Mouse (Mus musculus) cerebellum, adult 18-20 months (tissue): Measurements from ENCODE around the gene Wdr93.
"Not testable (repeated sequence)": the region's sequence is repeated elsewhere in the genome, so short reads cannot be mapped to it uniquely, and the experiment has no call there.

Experiments used
- DNase-seq, 2 experiments: peaks; one replicate each; pipeline ENCODE4 v3.0.0; 2021

Wdr93 gene

DNA sequence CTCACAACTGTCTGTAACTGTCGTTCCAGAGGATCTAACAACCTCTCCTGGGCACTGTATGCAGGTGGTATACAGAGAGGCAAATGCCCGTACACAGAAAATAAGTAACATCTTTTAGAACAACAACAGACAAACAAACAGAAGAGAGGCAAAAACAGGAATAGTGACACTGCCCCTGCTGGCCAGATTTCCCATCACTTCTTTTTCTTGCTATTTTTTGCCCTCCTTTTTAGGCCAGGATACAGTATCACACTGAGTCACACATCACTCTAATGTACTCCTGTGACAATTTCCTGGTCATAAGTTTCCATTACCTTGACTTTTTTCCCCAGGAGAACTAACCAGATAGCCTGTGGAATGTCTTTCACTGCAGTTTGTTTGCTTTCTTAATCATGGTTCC is 13.4 kb downstream of the Wdr93 start:
- DNase-seq, result no peak

DNA sequence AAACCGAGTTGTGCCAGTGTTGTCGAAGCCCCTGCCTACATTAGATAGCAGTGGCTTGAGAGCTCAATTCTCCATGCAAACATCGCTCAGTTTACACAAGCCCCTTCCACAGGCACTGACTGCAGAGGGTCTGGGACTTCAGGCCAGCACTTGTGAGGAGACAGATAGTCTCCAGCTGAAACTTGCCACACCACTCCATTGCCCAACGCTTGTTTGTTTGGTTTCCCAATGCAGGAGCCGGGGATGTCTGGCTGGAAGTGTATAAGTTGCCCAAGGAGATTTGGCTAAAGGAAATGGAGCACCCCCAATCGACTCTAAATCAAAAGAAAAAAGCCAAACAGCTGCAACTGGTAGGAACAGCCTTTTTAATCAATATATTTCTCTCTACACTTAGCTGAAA is 15.2 kb downstream of the Wdr93 start:
- DNase-seq, result no peak

DNA sequence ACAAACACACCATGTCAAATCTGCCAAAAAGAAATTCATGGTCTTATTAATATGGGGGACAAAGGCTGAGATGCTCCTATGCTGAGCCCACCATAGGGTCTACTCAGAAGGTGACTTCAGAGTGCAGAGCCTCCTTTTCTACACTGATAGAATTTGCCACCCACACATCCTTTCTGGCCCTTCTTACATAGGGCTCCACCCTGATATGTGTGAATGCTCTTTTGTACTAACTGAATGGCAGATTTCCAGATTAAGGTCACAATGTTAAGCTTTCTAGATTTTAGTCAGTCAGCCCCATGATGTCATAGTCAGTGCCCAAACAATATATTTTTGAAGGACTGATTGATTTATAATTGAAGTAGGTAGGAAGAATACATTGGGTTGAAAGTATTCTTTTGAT is 16.8 kb downstream of the Wdr93 start:
- no peak for DNase-seq

DNA sequence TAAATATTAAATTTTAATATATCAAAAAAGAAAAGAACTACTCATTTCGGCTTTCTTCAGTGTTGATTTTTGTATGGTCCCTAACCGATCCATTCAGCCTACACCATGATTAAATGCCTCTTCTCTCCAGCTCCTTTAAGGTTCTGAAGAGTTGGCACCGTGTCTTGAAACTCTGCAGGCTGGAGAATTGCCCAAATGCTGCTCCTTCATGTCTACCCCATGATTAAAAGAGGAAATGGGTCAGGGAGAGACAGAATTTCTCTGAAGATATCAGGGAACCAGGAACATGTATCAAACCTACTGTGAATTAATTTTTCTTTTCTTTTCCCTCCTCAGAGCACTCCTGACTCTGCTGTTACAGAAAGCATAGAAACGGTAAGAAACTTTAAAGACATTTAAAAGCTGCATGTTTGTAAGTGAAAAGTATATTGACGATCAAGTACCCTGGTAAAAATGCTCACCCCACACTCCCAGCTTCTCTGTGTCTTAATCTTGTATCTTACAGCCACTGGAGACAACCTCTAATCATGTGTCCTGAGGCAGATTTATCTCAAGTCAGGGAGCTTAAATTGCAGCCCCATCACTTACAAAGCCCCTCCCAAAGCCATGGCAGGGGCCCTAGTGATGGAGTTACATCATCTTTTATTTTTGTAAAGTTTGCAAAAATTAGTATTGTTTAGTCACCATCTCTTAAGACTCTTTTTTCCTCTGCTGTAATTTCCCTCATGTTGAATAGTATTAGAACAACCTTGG is 18.3 kb downstream of the Wdr93 start:
- no peak for DNase-seq

DNA sequence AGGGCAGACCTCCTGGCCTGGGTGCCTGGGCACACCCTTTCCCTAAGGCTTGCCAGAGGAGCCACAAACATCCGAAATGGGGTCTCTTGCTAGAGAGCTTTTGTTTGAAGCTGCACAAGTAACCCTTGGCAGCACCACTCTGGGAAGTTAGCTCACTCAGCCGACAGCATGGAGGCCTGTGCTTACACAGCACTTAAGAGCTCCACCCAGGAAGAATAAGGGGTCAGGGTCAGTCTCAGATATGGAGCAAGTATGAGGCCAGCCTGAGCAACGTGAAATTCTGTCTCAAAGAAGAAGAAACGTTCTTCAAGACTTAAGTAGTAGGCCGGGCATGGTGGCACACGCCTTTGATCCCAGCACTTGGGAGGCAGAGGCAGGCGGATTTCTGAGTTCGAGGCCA is 19.1 kb downstream of the Wdr93 start:
- DNase-seq, result no peak

DNA sequence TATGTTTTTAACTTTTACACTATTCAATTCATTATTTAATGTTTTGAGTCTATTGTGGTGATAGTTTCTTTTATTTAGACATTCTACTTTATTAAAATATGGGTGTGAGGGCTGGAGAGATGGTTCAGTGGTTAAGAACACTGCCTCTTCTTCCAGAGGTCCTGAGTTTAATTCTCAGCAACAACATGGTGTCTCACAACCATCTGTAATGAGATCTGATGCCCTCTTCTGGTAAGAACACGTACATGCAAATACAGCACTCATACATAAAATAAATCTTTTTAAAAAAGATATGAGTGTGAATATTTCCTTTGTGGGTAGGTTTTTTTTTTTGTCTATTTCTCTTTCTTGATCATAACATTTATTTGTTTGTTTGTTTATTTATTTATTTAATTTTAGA is 23.0 kb downstream of the Wdr93 start:
- DNase-seq, result no peak

DNA sequence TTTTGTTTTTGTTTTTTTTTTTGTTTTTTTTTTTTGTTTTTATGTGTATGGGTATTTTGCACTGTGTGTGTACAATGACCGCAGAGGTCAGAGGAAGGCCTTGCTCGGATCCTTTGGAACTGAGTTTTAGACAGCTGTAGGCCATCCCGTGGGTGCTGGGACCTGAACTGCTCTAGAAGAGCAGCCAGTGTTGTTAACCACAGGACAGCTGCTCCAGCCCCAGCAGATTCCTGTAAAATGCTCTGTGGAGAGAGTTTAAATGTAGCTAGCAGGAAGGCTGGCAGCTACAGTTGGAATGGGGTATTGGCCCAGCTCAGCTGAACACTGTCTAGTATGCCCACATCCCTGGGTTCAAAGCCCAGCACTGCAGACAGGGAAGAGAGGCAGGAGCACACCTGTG is 26.7 kb downstream of the Wdr93 start:
- no peak for DNase-seq

DNA sequence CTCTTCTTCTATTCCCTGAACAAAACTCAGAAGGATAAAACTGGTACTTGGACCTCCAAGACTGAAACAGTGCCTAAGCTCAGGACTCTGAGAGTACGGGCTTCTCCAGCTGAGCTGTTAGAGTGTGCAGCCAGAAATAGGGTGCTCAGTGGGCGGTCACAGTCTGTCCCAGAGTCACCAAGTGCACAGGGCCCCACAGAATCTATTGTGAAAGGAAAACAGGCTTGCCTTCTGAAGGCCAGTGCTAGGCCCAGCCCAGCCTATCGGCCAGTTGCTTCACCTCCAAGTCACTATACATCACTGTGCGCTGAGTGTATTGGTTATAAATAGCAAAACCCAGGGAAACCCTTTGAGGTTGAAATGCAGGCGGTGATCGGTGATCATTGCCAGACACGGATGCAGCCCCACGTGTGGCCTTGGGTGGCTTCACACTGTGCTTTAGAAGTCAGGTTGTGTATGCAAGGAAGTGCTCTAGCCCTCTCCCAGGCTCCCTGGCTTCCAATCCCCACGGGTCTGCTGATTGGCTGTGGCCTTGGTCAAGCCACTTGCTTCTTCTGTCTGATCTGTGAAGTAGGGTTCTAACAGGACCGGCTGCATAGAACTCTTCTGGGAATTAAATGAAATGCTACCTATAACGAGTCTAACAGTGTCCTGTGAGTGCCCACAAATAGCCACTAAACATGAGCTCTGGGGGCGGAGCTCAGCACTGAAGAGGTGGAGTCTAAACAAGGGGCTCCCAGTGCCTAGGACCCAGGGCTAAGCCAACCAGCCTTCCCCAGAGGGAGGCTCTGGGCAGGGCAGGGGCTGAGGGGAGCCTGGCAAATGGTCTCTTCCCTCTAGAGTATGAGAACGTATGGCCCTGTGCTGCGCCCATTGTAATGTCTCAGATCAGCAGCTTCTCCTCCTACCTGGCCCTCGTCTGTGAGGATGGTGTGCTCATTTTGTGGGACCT is 28.9 kb downstream of the Wdr93 start:
- no peak for DNase-seq

DNA sequence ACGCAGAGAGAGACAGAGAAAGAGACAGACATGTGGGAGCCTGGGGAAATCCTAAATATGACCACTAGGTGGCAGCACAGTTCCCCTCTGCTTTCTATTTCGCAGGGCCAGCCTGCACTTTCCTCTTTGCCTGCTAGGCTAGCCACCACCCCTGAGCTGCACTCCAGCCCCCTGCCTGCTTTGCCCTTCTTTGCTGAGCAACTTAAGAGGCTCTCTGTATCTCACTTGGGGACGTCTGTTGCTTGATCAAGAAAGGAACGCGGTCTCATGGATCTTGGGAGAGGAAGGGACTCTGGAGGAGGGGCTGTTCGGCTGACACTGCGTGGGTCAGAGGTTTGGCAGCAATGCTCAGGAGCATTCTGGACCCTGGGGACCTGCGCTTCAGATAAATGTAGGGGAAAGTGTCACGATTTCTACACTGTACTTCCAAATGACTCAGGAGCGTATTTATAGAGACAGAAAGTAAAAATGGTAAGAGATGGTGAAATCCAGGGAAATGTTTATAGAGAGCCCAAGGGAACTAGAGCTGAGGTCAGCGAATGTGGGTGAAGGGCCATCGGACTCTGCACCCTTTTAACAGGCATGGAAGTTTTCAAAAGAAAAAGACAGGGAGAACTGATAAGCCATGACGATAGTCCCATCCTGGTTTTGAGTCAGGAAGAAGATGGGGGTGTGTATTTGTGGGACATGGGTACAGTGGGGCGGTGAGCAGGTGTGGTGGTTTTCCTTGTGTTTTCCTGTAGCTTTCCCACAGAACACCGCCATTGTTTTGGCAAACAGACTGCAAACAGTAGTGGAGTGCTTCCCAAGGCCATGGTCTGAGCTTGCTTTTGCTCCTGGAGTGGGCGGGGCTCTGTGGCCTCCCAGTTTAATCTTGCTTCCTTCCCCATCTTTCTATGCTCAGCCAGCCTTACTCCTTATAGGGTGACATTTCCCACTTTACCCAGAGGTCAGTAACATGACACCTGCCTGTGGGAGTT is 38.0 kb downstream of the Wdr93 start:
- peak; percentile 66 to 74 for DNase-seq

DNA sequence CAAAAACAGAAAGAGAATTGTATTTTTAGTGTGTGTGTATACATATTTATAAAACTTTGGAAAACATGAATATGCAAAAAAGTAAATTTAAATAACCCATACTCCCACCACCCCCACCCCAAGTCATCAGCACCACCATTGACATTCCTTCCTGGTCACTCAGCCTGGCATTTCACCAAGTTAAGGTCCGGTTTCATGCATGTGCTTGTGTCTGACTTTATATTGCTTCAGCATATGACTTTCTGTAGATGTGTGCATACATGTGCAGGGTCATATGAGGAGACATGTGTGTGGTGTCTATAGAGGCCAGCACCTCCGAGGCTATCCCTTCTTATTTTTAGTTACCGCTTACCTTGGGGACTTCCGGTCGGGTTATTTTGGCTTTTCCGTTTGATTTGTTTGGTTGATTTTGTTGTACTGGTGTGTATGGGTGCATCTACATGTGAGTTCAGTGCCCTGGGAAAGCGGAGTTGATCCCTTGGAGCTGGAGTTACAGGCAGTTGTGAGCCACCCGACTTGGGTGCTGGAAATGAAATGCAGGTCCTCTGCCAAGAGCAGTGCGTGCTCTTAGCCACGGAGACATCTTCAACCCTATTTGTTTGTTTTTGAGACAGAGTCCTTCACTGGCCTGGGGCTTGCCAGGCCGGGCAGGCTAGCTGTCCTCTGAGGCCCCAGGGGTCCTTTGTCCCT is 39.0 kb downstream of the Wdr93 start:
- DNase-seq, result no peak

DNA sequence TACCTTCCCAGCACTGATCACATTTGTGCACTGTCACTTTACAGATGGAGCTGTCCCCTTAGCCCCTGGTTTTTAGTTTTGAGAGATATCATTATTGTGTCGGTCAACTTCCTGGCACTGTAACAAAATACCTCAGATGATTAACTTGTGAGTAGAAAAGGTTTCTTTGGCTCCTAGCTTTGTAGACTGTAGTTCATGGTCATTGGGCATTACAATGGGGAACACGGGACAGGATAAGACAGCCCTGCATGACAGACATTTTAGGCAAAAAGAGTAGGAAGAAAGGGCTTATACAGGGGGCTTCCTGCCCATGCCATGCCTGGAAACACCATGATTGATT is 39.5 kb downstream of the Wdr93 start:
- no peak for DNase-seq

DNA sequence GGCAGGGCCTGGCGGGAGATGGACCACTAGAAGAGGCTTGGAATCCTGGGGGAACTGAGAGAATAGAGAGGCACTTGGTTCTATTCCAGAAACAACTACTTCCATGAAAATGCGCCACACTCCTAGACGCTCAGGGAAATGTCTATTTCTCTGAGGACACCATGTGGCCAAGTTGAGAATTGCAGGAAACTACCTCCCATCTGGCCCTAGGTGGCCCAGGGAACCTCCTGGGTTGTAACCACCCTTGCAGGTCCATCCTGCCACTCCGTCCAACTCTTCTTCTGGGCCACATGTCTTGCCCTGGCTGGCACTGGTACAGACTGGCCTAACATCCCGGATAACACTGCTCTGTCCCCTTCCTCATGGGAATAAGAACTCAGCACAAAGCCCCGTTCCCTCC is 43.3 kb downstream of the Wdr93 start:
- peak; percentile 70 to 72 for DNase-seq

DNA sequence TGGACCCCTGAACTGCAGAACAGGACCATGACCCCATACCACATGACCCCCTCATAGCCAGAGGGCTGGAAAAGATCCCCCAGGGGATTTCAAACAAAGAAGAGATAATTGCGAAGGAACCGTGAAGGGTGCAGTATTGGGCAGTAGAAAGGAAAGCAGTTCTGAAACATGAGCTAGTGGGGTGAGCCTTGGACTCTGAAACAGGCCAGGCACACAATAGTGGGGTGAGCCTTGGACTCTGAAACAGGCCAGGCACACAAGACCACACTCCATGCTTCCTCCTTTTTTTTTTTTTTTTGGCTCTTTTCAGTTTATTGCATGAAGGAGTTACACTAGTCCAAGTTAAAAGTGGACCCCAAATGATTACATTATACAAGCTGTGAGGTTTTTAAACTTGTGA is 46.8 kb downstream of the Wdr93 start:
- DNase-seq, result not testable (repeated sequence)

DNA sequence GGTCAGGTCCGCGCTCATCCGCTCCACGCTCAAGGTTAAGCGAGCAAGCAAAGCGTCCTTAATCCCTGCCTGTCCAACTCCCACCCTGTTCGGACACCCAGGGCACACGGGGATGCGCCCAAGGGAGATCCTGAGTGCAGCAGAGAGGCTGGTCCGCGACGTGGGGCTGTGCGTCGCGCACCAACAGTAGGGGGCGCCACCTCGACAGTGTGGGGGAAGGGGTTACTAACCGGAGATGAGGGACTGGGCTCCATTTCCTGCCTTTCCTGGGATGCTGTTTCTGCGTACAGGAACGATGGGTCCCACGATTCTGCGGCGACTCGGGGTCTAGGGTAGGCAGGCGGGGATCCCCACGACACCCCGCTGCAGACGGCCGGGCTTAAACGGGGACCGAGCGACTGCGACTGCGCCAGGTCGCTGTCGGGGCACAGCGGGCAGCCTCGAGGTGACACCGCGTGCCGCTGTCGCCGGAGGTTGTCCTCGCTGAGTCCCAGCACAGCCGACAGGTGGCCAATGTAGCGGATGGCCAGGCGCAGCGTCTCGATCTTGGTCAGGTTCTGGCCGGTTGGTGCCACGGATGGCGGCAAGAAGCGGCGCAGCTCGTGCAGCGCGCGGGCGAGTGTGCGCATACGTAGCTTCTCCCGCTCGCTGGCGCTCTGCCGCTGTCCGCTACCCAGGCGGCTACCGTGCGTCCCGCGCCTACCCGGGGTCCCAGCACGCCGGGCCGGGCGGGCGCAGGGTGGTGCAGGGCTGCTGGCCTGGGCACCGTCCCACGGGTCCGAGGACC is 49.9 kb downstream of the Wdr93 start:
- DNase-seq, result peak in 1 of 2 experiments; percentile 12

DNA sequence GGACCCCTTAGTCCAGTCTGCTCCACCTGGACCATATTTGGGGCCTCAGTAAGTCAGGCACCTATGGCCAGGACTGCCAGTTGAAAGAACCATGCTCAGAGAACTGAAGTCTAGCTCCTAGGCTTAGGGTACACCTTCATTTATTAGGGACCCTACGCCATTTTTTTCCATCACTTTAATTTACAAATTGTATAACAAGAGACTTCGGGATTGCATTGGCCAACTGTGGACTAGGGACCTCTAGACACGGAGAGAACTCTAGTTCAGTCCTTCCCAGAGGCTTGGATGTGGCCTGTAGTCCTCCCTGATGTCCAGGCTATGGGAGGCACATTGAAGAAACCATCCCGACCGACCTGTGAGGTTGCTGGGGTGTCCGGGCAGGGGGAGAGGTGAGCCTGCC is 50.7 kb downstream of the Wdr93 start, which contains the start of gene Mesp1:
TSS of gene Mesp1 (minus strand) at position 101 of the 400 bp plus-strand sequence.
- no peak for DNase-seq

DNA sequence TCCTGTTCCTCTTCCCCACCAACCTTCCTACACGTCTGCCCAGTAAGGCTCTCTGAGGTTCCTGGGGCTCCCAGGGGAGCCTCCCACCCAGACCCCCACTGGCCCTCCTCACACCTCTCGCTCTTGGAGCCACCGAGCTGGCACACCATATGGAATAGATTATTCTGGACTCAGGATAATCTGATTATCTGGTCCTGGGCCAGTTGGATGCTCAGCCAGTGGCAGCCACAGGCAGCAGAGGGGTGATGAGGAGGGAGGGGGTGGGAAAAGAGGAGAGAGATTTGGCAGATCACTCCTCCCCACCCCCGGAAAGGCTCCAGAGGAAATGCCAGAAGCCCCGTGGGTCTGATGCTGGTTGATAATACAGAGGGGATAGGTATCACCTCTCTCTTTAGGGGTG is 55.6 kb downstream of the Wdr93 start:
- DNase-seq, result no peak

DNA sequence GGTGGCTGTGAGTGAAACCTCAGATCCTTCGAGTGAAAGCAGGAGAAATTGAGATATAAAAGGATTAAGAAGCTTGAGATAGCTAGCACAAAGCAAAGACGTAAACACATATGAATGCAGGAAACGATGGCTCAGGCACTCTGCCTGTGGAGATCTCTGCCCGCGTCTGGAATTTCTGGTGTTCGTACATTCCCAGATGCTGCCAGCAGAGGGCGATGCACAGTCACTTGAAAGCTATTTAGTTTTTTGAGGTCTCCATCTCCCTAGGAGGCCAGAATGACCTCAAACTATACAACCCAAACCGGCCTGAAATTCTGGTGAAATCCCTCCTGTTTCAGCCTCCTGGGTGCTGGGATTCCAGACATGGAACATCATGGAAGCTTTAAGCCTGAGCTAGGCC is 56.1 kb downstream of the Wdr93 start:
- peak; percentile 48 to 71 for DNase-seq

DNA sequence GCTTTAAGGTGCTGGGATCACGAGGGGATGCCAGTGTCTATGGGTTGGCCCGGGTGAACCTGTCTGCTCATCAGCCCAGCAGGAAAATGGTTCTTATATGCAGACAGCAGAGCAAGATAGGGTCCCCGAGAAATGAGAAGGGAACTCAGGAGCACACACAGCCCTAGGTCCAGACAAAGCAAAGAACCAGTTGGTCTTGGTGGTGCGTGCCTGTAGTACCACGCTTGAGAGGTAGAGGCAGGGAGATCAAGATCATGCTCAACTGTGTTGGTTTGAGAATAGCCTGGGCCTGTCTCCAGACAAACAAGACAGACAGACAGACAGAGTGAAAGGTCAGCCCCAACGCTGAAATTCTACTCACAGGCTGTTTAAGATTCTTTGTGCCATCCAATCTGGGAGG is 56.5 kb downstream of the Wdr93 start:
- DNase-seq, result no peak

DNA sequence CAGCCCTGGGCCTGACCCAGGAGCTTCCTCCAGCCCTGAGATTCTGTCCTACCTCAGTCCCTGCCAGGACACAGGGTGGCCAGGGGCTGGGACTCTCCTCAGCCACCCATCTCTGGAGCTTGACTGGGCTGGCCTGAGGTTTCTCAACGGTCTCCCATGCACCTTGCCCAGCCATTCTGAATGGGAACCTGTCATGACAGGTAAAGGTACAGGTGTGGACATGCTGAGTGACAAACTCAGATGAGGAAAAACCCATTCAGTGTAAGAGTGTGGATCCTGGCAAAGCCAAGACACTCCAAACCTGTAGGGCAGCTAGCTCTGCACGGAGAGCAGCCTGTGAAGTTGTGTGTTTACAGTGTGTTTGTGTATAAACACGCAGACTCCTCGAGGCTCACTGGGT is 57.4 kb downstream of the Wdr93 start:
- no peak for DNase-seq

DNA sequence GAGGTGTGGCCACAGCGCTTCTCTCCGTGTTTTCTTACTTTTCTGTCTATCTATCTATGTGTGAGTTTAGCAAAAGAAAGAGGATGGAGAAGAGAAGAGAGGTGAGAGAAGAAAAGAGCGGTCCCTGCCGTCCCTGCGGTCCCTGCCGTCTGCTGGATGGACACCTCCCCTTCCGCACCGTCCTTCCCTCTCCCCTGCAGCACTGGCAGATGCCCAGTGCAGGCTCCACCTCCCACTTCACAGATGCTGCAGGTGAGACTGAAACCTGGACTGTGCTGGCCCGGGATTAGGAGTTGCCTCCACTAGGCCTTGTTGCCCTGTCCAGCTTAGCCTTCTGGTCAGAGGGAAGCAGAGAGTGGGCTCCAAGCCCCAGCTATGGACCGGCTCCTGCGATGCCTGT is 58.4 kb downstream of the Wdr93 start:
- no peak for DNase-seq

DNA sequence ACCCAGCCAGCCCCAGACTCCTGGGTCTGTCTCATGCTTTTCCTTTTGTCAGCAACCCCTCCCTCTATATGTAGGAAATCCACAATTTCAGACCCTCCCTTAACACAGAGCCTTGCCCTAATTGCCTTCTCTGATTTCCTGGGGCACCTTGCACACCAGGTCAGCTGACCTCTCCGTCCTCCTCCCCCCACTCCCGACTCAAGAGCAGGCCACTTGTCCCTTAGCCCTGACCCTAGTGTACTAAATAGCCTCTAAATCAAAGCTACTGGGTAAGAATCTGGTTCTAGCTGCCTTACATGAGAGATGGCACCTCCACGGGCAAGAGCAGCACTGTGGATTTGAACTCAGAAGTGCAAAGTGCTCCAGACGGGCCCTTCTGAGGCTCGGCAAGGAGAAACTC is 59.1 kb downstream of the Wdr93 start:
- no peak for DNase-seq

DNA sequence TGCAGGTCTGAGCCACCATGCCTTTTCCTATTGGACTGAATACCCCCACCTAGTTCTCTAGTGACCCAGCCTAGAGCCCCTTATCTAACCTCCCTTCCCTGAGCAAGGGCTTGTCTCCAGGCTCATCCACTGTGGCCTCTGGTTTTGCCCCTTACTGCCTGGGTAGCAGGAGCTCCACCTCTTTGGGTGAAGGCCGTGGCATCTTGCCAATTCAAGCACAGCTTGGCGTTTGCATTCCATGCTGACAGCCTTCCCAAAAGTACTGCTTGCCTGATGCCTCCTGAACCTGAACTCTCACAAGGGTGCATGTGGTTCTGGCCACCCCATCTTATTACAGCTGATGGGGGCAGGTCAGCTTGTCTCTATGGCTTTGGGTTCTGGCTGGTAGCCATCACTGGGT is 60.9 kb downstream of the Wdr93 start:
- DNase-seq, result no peak
